Mouse (Mus musculus) layer of hippocampus, adult 18-20 months (tissue): ENCODE measurements around the gene Gm8237. TPM values are rescaled to one million over a fixed set of nuclear protein-coding genes. Genes with fewer than 3 reads are reported as not detected.
"Not testable (repeated sequence)": the region's sequence is repeated elsewhere in the genome, so short reads cannot be mapped to it uniquely, and the experiment has no call there.

ENCODE experiments used
- DNase-seq, 2 experiments: peaks; one replicate each; pipeline ENCODE4 v3.0.0; 2022; ENCODE audit warnings: low spot score in 2 of 2
- long read RNA-seq: library from polyadenylated mRNA; stranded (forward); transcript quantifications from one replicate; pipeline ENCODE4 v2.0.0, GENCODE M21; 2021
- total RNA-seq, 2 experiments: library from RNA; stranded (reverse); gene quantifications; 2 replicates each; pipeline ENCODE4 v1.2.3; 2021

Gm8237 gene
- under 1 TPM; 0.59 to 0.91 TPM for total RNA-seq
- long read RNA-seq = 0 reads

GRCm38 (mm10) chr14:5880241-5880640 lies at the start of gene Gm8237:
Gm8237 (minus strand) TSS chr14:5880382.
- DNase-seq = not testable (repeated sequence)

GRCm38 (mm10) chr14:5923276-5923675 lies 43.1 kb upstream of the Gm8237 start:
- DNase-seq = not testable (repeated sequence)

- DNase-seq = not testable (repeated sequence)
Observed at GRCm38 (mm10) chr14:5918330-5918942, 38.3 kb upstream of the Gm8237 start.

- DNase-seq = not testable (repeated sequence)
Observed at GRCm38 (mm10) chr14:5913701-5914100, 33.5 kb upstream of the Gm8237 start.

GRCm38 (mm10) chr14:5879791-5880190 lies 391 bp downstream of the Gm8237 start:
- not testable (repeated sequence) for DNase-seq

DNA sequence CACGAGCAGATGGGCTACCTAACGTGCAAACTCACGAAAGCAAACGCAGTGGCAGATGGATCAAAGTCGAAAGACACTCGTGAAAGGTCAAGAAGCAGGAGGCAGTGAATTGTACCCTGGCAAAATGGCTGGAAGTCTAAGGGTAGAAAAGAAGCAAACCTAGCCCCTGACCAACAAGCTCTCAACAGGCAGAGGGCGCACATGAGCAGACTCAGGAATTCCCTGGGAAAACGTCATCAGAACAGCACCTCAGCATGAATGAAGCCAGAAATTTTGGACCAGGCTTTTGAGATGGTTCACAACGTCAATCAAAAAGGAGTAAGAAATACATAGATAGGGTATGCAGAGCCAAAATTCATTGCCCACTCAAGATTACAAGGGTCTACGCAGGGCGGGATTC lies 1.0 kb downstream of the Gm8237 start:
- peak; percentile 2 to 53 for DNase-seq

DNA sequence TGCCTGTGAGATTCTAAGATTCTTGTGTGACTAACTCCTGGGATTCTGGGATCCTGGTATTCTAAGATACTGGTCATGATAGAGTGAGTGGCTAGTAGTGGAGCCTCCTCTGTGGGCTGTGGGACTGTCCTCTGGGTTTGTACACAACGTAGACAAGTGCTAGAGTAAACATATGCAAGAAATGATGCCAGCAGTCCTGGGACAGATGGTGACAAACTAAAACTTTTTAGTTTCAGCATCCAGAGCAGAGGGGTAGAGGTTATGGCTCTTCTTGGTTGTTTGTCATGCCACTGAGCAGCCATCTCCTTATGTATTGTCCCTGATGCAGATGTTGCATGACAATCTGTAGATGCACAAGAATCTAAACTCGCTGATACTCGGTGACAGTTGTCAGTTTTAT lies 24.3 kb downstream of the Gm8237 start:
- DNase-seq = not testable (repeated sequence)

DNA sequence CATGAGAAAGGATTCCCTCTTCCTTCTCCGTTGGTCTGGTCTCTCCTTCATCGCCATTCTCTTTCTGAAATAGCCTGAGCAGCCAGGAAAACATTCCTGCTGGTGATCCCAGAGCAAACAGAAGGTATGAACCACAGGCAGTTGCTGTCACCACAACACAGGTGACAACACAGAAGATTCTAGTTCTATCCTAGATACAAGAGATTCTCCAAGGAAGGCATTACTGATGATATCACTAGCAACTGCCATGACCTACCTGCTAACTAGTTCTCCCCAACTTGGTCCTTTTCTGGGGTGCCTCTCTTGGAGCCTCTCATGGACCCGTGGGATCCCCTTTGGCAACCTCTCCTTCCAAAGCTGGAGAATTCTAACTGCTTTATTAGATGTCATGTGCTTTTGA lies 50.0 kb downstream of the Gm8237 start, which contains the start of gene Gm3424:
TSS of gene Gm3424 (minus strand) at position 101 of the 400 bp plus-strand sequence.
- not testable (repeated sequence) for DNase-seq

DNA sequence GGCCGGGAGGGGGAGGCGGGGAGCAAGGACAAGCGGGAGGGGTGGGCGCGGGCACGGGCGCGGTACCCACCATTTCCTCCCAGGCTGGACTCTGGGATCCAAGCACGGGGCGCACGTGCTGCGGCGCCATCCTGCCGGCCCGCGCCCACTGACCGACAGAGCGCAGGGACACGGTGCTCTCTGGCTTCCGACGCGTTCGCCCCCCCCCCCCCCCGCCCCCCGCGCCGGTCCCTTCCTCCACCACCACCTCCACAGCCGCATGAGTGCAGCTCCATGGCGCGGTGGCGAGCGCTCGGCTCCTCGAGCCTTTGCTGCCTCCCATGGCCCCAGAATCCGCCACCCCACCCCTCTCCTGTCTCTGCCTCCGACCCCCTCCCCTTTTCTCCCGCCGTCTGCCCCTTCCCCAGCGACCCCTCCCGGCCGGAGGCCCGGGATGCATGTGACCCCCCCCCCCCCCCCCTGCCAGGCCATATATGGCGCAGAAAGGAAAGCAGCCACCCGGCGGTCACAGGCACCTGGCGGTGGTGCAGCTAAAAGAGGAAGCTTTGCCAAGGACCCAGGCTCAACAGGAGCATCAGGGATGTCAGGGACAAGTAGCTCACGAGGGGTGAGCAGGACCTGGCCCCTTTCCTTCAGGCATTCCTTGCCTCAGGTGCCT lies 67.4 kb downstream of the Gm8237 start:
- DNase-seq = not testable (repeated sequence)

Other genes with a start within 250 kb of the Gm8237 start
- gene Gm8265, start 247.4 kb downstream of the Gm8237 start, total RNA-seq = not detected
- not detected for gene Gm9603, start 192.9 kb downstream of the Gm8237 start, total RNA-seq
- gene Gm3373, start 138.8 kb downstream of the Gm8237 start, total RNA-seq = under 1 TPM; 0.30 TPM
- gene Gm3383, start 72.4 kb downstream of the Gm8237 start, total RNA-seq = 1 to 10 TPM; 3.0 to 3.6 TPM
- not detected for gene Gm3424, start 50.1 kb downstream of the Gm8237 start, total RNA-seq
- gene Gm3248, start 81.4 kb upstream of the Gm8237 start, total RNA-seq = 1 to 10 TPM in 1 of 2 experiments, under 1 TPM in 1; 0.67 to 1.2 TPM
- gene Gm3453, start 98.8 kb upstream of the Gm8237 start, total RNA-seq = not detected
- not detected for gene Gm6337, start 177.9 kb upstream of the Gm8237 start, total RNA-seq
- gene Gm8206, start 213.6 kb upstream of the Gm8237 start, total RNA-seq = under 1 TPM in 1 of 2 experiments, not detected in 1; 0.23 TPM
- gene Gm3468, start 228.3 kb upstream of the Gm8237 start, total RNA-seq = under 1 TPM; 0.72 to 0.74 TPM
- not detected for gene Gm3476, start 245.4 kb upstream of the Gm8237 start, total RNA-seq